Mouse (Mus musculus): ENCODE results near the gene Ap5b1.

DNA sequence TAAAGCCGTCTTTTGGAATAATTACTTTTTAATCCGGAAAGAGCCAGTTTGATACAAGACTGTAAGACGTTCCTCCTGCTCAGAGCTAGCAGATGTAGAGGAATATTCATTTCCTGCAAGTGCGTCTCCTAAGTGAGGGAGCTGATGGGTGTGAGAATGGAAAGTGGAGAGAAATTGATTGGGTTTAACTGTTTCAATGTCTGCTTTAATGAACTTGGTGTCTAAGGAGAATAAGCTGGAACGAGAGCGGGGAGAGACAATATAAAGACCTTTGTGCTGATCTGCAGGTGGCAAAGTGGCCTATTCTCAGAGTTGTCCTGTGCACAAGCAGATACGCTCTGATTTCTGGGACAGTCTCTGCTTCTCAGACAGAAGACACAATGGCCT is 37.7 kb upstream of the Ap5b1 start:
- TF ChIP-seq POLR2A (IDR thresholded peaks at IDR 0.05; ENCODE audit: low read depth, low read length) (no peak), CTCF (IDR thresholded peaks at IDR 0.05; ENCODE audit: borderline replicate concordance, insufficient read depth, low read length) (no peak)
